Mouse (Mus musculus): Measurements from ENCODE around the gene BC052040. TPM values are rescaled to one million over a fixed set of nuclear protein-coding genes. Genes with fewer than 3 reads are reported as not detected.

Gene BC052040
- polyA plus RNA-seq, 2 experiments = 5.0 to 7.9 TPM

DNA sequence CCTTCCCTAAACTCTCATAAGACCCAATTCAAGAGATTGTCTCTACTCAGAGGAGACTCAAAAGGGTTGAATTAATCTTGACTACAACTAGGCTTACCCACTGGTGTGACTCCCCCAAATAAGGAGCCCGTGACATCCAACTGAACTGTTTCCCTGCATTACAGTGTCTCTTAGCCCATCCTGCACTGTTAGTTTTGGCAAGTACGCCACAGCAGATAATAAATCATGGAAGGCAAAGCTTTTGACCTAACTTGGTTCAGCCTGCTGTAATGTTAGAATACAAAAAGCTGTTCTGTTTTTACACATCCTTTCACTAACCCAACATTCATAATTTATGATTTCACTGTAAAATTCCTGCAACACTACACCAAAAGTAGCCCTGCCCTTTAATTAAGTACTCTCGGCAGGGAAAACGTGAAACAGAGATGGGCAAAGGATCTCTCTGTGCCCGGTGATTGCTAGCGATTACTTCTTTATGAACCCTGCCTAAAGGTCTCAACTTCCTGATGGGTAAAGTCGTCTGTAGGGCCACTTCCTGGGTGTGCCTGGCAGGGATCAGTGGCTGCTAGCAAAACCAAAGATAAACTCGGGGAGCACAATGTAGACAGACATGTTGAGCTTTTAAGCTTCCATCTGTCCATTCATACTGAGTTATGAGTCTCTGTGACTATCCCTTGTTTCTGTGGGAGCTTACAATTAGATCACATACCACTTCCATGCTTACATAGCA, 194.1 kb downstream of the BC052040 start:
- WGBS (ENCODE audit: insufficient replicate concordance) = 50% methylated on average over 8 of the region's 8 CpGs
- H3K4me2 ChIP-seq (ENCODE audit: low read depth) = no peak overlapping the region
- no peak overlapping the region for H3K9ac ChIP-seq (replicated peaks)
- H3K4me1 ChIP-seq (replicated peaks; ENCODE audit: control insufficient read depth in 2 of 2, insufficient read depth in 2 of 2, low read length in 1 of 2) = no peaks in the 10 kb centered on the region
- H3K27ac ChIP-seq = no peak overlapping the region
- H3K36me3 ChIP-seq (replicated peaks; ENCODE audit: control insufficient read depth, insufficient read depth, low read depth) = no peaks in the 10 kb centered on the region
- no peak for DNase-seq (ENCODE audit: low read depth in 3 of 3, low spot score in 3 of 3)
- H3K27me3 ChIP-seq (ENCODE audit: control insufficient read depth, insufficient read depth, low read length) = no peaks in the 10 kb centered on the region
- ATAC-seq (ENCODE audit: insufficient read depth) = no peak
- TF ChIP-seq EP300 (IDR thresholded peaks at IDR 0.05; ENCODE audit: low read depth) = no peak
- no peak for TF ChIP-seq CTCF (IDR thresholded peaks at IDR 0.05; ENCODE audit: low read depth)
- no peaks in the 10 kb centered on the region for H3K9me3 ChIP-seq (ENCODE audit: control insufficient read depth, low read length)
- no peak overlapping the region for H3K4me3 ChIP-seq (ENCODE audit: insufficient read depth in 1 of 2, low read depth in 2 of 2, low read length in 2 of 2)

DNA sequence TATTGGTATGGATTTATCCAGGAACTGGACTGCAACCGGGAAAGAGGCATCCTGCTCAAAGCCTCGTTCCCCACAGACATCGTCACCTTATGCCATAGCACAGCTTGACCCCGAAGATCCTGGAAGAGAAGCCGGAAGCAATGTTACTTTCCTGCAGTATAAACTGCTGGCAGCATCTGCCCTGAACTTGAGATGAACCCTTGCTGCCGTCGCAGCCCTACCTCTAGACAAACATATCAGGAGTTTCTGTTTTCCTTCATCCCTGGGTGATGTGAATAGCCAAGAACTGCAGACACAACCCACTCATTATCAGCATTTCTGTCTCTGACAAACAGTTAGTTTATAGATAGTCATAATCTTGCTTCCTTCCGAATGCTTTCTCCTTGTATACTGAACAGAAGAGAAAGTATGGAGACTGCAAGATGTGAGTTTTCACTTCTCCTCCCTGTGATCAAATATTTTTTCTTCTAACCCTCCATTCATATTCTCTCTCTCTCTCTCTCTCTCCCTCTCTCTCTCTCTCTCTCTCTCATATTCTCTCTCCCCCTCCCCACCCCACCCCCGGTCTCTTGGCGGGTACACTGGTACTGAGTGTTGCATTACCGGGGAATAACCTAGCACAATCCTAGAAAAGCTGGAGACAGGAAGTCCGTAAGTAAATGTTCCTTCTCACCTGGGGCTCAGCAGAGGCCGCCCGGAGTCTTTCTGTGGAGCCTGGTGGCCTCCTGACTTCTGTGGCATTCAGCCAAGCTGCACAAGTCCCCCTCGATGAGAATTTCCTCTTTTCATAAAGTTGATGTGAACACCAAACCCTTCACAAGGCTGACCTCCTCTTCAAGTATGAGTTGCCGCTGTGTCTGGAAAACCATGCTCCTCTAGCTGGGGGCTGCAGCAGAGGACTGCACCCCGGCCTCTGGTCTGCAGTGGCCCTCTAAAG, 195.7 kb downstream of the BC052040 start:
- Histone ChIP-seq H3K4me2 (ENCODE audit: low read depth) (no peak overlapping the region), H3K27ac (no peak overlapping the region), H3K9me3 (ENCODE audit: control insufficient read depth, low read length) (no peaks in the 10 kb centered on the region), H3K27me3 (ENCODE audit: control insufficient read depth, insufficient read depth, low read length) (no peaks in the 10 kb centered on the region), H3K4me3 (ENCODE audit: insufficient read depth in 1 of 2, low read depth in 2 of 2, low read length in 2 of 2) (no peak overlapping the region), H3K36me3 (replicated peaks; ENCODE audit: control insufficient read depth, insufficient read depth, low read depth) (no peaks in the 10 kb centered on the region), H3K4me1 (replicated peaks; ENCODE audit: control insufficient read depth in 2 of 2, insufficient read depth in 2 of 2, low read length in 1 of 2) (no peaks in the 10 kb centered on the region), H3K9ac (replicated peaks) (no peak overlapping the region)
- WGBS (ENCODE audit: insufficient replicate concordance) = 61% methylated on average over 17 of the region's 17 CpGs
- TF ChIP-seq EP300 (IDR thresholded peaks at IDR 0.05; ENCODE audit: low read depth) (no peak), CTCF (IDR thresholded peaks at IDR 0.05; ENCODE audit: low read depth) (no peak)
- no peak for ATAC-seq (ENCODE audit: insufficient read depth)
- no peak for DNase-seq (ENCODE audit: low read depth in 3 of 3, low spot score in 3 of 3)

DNA sequence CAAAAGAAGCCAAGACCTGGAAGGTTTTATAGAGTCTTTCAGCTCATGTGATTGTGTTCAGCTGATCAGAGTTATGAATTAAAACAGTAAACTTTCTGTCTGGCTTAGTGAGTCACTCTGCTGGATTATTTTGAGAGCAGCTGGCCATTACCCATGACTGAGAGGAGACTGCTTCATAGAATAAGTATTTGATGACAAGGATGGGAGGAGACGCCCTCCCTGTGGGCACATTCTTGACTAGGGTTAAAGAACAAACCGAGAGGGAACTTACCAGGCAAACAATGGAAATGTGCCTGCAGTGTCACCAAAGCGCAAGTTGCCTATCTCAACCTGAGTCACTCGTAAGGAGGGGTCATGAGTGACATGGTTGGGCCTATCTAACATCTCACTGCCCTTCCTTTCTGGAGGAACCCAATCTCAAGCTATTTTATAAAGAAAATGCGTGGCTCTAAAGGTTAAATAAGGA, 199.1 kb downstream of the BC052040 start:
- H3K4me3 ChIP-seq (ENCODE audit: insufficient read depth in 1 of 2, low read depth in 2 of 2, low read length in 2 of 2) = no peak overlapping the region
- WGBS (ENCODE audit: insufficient replicate concordance) = 56% methylated on average over 5 of the region's 5 CpGs
- H3K27ac ChIP-seq = no peak overlapping the region
- no peak for ATAC-seq (ENCODE audit: insufficient read depth)
- no peak overlapping the region for H3K4me2 ChIP-seq (ENCODE audit: low read depth)
- H3K36me3 ChIP-seq (replicated peaks; ENCODE audit: control insufficient read depth, insufficient read depth, low read depth) = no peaks in the 10 kb centered on the region
- H3K4me1 ChIP-seq (replicated peaks; ENCODE audit: control insufficient read depth in 2 of 2, insufficient read depth in 2 of 2, low read length in 1 of 2) = no peaks in the 10 kb centered on the region
- H3K9me3 ChIP-seq (ENCODE audit: control insufficient read depth, low read length) = no peaks in the 10 kb centered on the region
- no peaks in the 10 kb centered on the region for H3K27me3 ChIP-seq (ENCODE audit: control insufficient read depth, insufficient read depth, low read length)
- no peak overlapping the region for H3K9ac ChIP-seq (replicated peaks)
- no peak for TF ChIP-seq EP300 (IDR thresholded peaks at IDR 0.05; ENCODE audit: low read depth)
- no peak for DNase-seq (ENCODE audit: low read depth in 3 of 3, low spot score in 3 of 3)

DNA sequence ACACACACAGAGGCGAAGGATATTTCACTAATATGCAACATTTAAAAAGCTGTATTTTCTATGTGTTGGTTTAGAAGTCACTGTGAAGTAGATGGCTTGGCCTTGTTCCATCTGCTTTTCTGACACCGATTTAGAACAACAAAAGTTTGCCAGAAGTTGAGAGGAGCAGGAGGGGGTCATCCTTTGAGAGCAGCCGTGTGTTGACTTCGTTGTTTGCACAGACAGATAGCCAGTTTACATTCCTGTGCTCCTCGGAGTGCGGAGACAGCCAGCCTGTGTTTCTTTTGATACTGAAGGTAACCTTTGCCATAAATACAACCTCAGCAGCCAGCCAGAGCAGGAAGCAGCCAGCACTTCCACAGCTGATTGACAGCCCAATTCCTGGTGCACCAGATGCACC, 204.2 kb downstream of the BC052040 start:
- WGBS (ENCODE audit: insufficient replicate concordance) = 39% methylated on average over 6 of the region's 6 CpGs
- Histone ChIP-seq H3K9ac (replicated peaks) (no peak overlapping the region), H3K36me3 (replicated peaks; ENCODE audit: control insufficient read depth, insufficient read depth, low read depth) (no peaks in the 10 kb centered on the region), H3K27me3 (ENCODE audit: control insufficient read depth, insufficient read depth, low read length) (no peaks in the 10 kb centered on the region), H3K27ac (no peak overlapping the region), H3K9me3 (ENCODE audit: control insufficient read depth, low read length) (no peaks in the 10 kb centered on the region), H3K4me1 (replicated peaks; ENCODE audit: control insufficient read depth in 2 of 2, insufficient read depth in 2 of 2, low read length in 1 of 2) (no peaks in the 10 kb centered on the region), H3K4me2 (ENCODE audit: low read depth) (no peak overlapping the region), H3K4me3 (ENCODE audit: insufficient read depth in 1 of 2, low read depth in 2 of 2, low read length in 2 of 2) (no peak overlapping the region)
- no peak for DNase-seq (ENCODE audit: low read depth in 3 of 3, low spot score in 3 of 3)
- no peak for ATAC-seq (ENCODE audit: insufficient read depth)
- TF ChIP-seq EP300 (IDR thresholded peaks at IDR 0.05; ENCODE audit: low read depth) = no peak
- no peak for TF ChIP-seq CTCF (IDR thresholded peaks at IDR 0.05; ENCODE audit: low read depth)

DNA sequence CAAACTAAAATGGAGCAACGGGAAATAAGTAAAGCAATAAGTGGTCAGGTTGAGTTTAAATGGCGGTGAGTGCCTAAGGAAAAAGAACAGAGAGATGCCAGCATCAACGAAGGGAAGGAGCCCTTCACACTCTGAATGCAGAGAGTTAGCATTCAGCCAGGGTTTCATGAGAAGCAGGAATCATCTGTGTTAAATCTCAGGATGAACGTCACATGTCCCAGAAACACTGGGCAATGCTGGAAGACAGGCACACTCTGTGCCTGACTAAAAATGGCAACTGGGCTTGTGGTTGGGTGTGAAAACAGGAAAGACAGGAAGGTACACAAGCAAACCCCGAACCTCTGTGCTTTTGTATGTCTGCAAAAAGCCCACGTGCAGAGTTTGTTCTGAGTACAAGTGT, 217.3 kb downstream of the BC052040 start:
- H3K9ac ChIP-seq (replicated peaks) = no peak overlapping the region
- no peaks in the 10 kb centered on the region for H3K36me3 ChIP-seq (replicated peaks; ENCODE audit: control insufficient read depth, insufficient read depth, low read depth)
- ATAC-seq (ENCODE audit: insufficient read depth) (no peak), DNase-seq (ENCODE audit: low read depth in 3 of 3, low spot score in 3 of 3) (no peak)
- WGBS (ENCODE audit: insufficient replicate concordance) = 51% methylated on average over 6 of the region's 6 CpGs
- no peaks in the 10 kb centered on the region for H3K9me3 ChIP-seq (ENCODE audit: control insufficient read depth, low read length)
- no peak overlapping the region for H3K27ac ChIP-seq
- no peak overlapping the region for H3K4me3 ChIP-seq (ENCODE audit: insufficient read depth in 1 of 2, low read depth in 2 of 2, low read length in 2 of 2)
- no peaks in the 10 kb centered on the region for H3K27me3 ChIP-seq (ENCODE audit: control insufficient read depth, insufficient read depth, low read length)
- no peak for TF ChIP-seq EP300 (IDR thresholded peaks at IDR 0.05; ENCODE audit: low read depth)
- no peaks in the 10 kb centered on the region for H3K4me1 ChIP-seq (replicated peaks; ENCODE audit: control insufficient read depth in 2 of 2, insufficient read depth in 2 of 2, low read length in 1 of 2)
- H3K4me2 ChIP-seq (ENCODE audit: low read depth) = no peak overlapping the region
